Mouse (Mus musculus): Measurements from ENCODE around the gene Nipal1. TPM values are rescaled to one million over a fixed set of nuclear protein-coding genes. Genes with fewer than 3 reads are reported as not detected.

Nipal1 gene
- not detected for total RNA-seq (2021)

- DNase-seq (ENCODE audit: extremely low spot score in 1 of 2, low spot score in 2 of 2), result peak in 1 of 2 experiments; percentile 53
- intact Hi-C loops (cut with DNase I), result no loop called here
Measured at GRCm38 (mm10) chr5:72647418-72647907, at the start of gene Nipal1. TSS of gene Nipal1 (plus strand) at chr5:72647795.

GRCm38 (mm10) chr5:72601006-72601405, 46.6 kb upstream of the Nipal1 start:
- intact Hi-C loops (cut with DNase I), result no loop called here
- DNase-seq (ENCODE audit: extremely low spot score in 1 of 2, low spot score in 2 of 2), result peak in 1 of 2 experiments; percentile 26

DNA sequence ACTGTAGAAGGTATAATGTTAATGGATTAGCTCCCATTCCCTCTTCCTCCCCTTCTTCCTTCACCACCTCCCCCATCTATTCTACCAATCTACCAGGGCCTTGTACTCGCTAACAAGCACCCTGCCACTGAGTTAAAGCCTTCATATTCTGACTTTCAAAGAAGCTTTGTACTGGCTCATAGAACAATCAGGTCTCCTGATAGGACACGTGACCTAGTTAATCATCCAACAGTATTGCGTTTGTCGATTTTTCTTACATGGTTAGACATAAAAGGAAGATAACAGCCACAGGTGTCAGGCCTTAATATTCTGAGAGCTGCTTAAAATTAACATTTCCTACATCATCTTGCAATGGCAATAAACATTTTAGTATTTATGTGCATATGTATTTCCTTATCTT, 44.5 kb upstream of the Nipal1 start:
- intact Hi-C loops (cut with DNase I), result no loop called here
- no peak for DNase-seq (ENCODE audit: extremely low spot score in 1 of 2, low spot score in 2 of 2)

DNA sequence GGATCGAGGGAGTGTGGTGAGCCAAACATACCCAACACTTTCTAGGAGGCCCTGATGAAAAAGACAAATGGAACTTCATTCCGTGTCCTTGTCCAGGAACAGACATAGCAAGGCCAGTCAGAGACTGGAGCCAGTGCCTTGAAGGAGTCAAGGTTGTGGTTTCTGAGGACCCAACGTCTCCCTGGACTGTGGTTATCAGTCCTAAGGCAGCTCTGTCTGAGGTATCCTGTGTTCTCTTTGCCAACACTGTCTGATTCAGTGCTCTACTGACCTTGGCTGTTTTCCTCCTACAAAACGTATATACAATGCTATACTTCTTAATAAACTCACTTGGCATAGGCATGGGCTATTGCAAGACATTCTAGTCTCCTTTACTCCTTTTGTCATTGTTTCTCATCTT, 30.2 kb upstream of the Nipal1 start:
- DNase-seq (ENCODE audit: extremely low spot score in 1 of 2, low spot score in 2 of 2), result no peak
- intact Hi-C loops (cut with DNase I), result no loop called here

DNA sequence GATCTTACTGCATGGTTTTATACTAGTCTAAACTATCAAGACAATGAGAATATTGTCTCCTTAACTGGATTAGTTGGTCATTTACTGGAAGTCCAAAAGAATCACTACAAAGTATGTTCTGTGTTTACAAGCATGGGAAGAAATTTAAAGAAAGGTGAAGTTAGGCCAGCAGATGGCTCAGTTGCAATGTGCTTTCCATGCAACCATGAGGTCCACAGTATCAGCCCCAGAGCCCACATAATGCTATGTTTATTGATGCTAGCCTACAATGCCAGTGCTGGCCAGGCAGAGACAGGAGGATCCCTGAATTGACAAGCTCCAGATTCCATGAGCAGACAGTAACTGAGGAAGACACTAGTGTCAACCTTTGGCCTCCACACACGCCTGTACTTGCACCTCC, 26.6 kb upstream of the Nipal1 start:
- intact Hi-C loops (cut with DNase I), result no loop called here
- no peak for DNase-seq (ENCODE audit: extremely low spot score in 1 of 2, low spot score in 2 of 2)

- DNase-seq (ENCODE audit: extremely low spot score in 1 of 2, low spot score in 2 of 2), result no peak
- intact Hi-C loops (cut with DNase I), result no loop called here
Measured at GRCm38 (mm10) chr5:72630026-72630425, 17.6 kb upstream of the Nipal1 start.

- intact Hi-C loops (cut with DNase I), result no loop called here
- no peak for DNase-seq (ENCODE audit: extremely low spot score in 1 of 2, low spot score in 2 of 2)
Measured at GRCm38 (mm10) chr5:72634791-72635271, 12.8 kb upstream of the Nipal1 start.

GRCm38 (mm10) chr5:72636122-72636521, 11.5 kb upstream of the Nipal1 start:
- intact Hi-C loops (cut with DNase I), result no loop called here
- no peak for DNase-seq (ENCODE audit: extremely low spot score in 1 of 2, low spot score in 2 of 2)

DNA sequence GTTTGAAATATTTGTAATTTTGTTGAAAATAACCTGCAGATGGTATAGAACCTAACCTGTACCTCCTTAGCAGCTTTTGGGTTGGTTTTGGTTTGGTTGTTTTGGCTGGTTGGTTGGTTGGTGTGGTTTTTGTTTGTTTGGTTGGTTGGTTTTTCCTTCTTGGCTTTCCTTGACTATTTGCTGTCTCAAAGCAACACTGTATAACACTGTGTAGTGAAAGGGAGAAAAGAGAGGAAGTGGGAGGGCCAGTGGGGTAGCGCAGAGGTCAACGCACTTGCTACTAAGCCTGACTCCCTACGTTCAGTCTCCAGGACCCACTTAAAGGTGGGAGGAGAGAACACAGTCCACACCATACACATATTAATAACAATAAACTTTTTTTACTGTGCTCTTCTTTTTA, 11.0 kb upstream of the Nipal1 start:
- no peak for DNase-seq (ENCODE audit: extremely low spot score in 1 of 2, low spot score in 2 of 2)
- intact Hi-C loops (cut with DNase I), result no loop called here

GRCm38 (mm10) chr5:72640072-72640471, 7.5 kb upstream of the Nipal1 start:
- DNase-seq (ENCODE audit: extremely low spot score in 1 of 2, low spot score in 2 of 2), result no peak
- intact Hi-C loops (cut with DNase I), result no loop called here

GRCm38 (mm10) chr5:72643655-72644054, 3.9 kb upstream of the Nipal1 start:
- DNase-seq (ENCODE audit: extremely low spot score in 1 of 2, low spot score in 2 of 2), result no peak
- intact Hi-C loops (cut with DNase I), result no loop called here

GRCm38 (mm10) chr5:72644175-72644574, 3.4 kb upstream of the Nipal1 start, which contains the start of gene Cnga1:
TSS of gene Cnga1 (minus strand) at chr5:72644275.
- intact Hi-C loops (cut with DNase I), result no loop called here
- no peak for DNase-seq (ENCODE audit: extremely low spot score in 1 of 2, low spot score in 2 of 2)

GRCm38 (mm10) chr5:72646131-72646530, 1.5 kb upstream of the Nipal1 start:
- intact Hi-C loops (cut with DNase I), result no loop called here
- DNase-seq (ENCODE audit: extremely low spot score in 1 of 2, low spot score in 2 of 2), result no peak

- intact Hi-C loops (cut with DNase I), result no loop called here
- no peak for DNase-seq (ENCODE audit: extremely low spot score in 1 of 2, low spot score in 2 of 2)
Measured at GRCm38 (mm10) chr5:72646996-72647395, 599 bp upstream of the Nipal1 start.

DNA sequence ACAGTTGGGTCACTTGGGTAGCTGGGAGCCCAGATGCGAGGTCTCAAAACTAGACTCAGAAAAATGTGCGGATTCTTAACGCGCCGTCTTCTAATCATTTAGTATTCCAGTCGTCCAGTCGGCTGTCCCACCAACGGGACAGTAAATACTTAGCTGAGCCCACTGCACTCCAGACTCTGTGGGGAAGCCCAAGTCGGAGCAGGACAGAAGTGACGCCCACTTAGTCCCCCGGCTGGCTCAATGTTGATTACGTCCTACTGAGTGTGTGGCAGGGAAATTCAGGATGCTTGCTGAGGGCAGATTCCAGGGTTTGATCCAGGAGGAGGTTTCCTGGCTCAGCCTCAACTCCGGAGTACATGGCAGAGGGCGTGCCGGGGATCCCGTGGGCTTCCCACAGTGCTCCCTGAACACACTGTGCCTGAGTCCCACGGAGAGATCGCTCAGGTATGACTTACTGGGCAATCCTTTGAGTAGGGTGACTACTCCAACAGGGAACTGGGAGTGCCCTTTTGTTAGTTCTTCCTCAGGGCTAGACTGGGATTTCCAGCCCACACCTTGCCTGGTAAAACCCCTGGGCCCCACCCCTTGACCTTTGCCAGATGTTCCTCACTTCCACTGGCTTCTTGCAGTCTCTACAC, 482 bp downstream of the Nipal1 start:
- intact Hi-C loops (cut with DNase I), result no loop called here
- DNase-seq (ENCODE audit: extremely low spot score in 1 of 2, low spot score in 2 of 2), result no peak

- intact Hi-C loops (cut with DNase I), result no loop called here
- DNase-seq (ENCODE audit: extremely low spot score in 1 of 2, low spot score in 2 of 2), result no peak
Measured at GRCm38 (mm10) chr5:72648987-72649735, 1.6 kb downstream of the Nipal1 start.

- intact Hi-C loops (cut with DNase I), result no loop called here
- no peak for DNase-seq (ENCODE audit: extremely low spot score in 1 of 2, low spot score in 2 of 2)
Measured at GRCm38 (mm10) chr5:72653068-72653674, 5.6 kb downstream of the Nipal1 start.

- intact Hi-C loops (cut with DNase I), result no loop called here
- no peak for DNase-seq (ENCODE audit: extremely low spot score in 1 of 2, low spot score in 2 of 2)
Measured at GRCm38 (mm10) chr5:72656270-72656791, 8.7 kb downstream of the Nipal1 start.

- no peak for DNase-seq (ENCODE audit: extremely low spot score in 1 of 2, low spot score in 2 of 2)
- intact Hi-C loops (cut with DNase I), result no loop called here
Measured at GRCm38 (mm10) chr5:72658375-72658774, 10.8 kb downstream of the Nipal1 start.

All from left cerebral cortex, postnatal 10 days (tissue).